Mouse (Mus musculus) mouse trophoblast stem cell (cell line): ENCODE measurements around the gene Gstm5.

Experiments
- in situ Hi-C, 2 experiments: fragments of 300-500 bp; cut with MseI, MboI; formaldehyde crosslinking; loops; 2 replicates in 1 of 2; 3 replicates in 1 of 2; pipeline ENCODE4 v1.15.1; 2025

Gene Gstm5

GRCm38 (mm10) chr3:107895720-107896569, at the start of gene Gstm5:
Gene Gstm5 (plus strand): TSS chr3:107895821.
- in situ Hi-C loops, result no loop called here

DNA sequence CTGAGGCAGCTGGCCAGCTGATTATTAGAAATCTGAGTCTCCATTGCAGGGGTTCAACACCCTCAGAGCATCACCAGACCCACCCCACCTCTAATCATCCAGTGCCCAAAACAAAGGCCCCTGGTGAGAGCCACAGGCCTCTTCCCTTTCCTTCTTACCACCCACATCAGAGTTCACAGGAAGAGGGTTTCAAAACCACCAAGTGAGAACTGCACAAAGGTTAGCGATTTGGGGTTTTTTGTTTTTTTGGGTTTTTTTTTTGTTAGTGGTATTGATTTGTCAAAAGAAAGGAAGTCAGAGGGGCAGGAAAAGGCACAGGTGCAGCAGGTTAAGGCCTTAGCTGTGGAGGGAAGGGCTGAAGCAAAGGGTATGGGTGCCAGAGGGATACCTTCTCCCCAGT, 49.4 kb upstream of the Gstm5 start:
- in situ Hi-C loops, result no loop called here

DNA sequence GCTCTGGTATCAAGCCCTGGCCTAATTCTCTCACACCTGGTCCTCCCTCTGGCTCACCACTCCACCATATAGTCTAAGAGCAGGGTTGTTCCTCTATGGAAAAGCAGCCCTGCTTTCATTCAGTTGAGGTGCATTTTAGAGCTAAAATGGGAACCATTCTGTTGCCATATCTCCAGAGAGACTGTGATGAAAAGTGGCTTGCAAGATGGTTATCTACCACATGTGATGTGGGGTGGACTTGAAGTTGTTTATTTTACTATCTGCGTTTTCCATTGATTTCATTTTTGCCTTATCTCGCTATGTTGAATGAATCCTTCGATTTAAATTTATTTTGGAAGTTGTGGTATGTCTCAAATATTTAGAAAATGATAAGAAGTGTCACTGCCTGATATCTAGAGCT, 48.8 kb upstream of the Gstm5 start:
- in situ Hi-C loops, result no loop called here

DNA sequence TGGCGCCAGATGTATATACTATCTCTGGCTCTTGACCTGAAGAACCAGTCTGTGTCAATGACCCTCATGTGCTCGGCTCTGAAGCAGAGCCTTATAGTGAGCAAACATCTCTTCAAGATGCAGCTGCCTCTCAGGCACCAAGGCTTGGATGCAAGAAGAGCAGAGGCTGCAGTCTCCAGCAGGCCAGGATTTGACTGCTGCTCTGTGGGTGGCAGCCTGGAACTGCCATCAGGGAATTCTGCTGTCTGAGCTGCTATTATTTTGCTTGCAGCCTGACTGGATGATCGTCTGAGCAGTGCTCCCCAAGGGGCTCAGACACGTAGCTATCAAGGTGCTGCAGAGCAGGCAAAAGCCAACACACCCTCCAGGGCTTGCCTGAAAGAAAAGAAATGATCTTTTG, 47.5 kb upstream of the Gstm5 start:
- in situ Hi-C loops, result no loop called here

DNA sequence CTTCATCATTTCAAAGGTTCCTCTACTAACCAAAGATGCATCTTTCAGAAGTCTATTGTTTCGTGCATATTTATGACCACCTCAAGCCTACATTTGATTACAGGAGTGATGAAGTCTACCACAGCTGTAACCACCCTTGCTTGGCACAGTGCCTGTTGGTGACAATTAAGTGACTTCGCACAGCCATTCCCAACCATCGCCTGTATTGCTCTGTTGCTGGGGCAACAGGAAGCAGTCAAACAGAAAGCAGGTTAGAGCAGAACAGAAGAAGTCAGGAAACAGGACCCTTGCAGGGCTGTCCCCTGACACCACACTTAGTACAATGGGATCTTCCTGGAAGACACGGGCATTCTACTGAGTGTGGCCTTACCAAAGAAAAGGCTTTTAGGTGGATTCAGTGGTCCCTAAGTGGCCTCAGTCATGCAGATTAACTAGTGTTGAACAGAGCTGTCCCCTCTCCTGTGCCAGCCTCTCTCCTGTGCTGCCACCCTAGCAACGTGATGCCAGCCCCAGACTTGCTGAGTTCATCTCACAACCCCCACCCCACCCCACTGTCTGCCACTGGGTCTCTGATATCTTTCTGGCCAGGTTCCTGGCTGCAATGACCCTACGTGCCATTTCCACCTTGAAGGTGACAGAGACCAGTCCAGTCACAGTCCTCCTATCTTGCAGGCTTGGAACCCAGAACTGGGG, 46.5 kb upstream of the Gstm5 start:
- in situ Hi-C loops, result no loop called here

- in situ Hi-C loops, result no loop called here
Observed at GRCm38 (mm10) chr3:107849693-107850031, 46.0 kb upstream of the Gstm5 start.

GRCm38 (mm10) chr3:107850418-107851031, 45.1 kb upstream of the Gstm5 start:
- in situ Hi-C loops, result no loop called here

GRCm38 (mm10) chr3:107852786-107853185, 42.8 kb upstream of the Gstm5 start:
- in situ Hi-C loops, result no loop called here

DNA sequence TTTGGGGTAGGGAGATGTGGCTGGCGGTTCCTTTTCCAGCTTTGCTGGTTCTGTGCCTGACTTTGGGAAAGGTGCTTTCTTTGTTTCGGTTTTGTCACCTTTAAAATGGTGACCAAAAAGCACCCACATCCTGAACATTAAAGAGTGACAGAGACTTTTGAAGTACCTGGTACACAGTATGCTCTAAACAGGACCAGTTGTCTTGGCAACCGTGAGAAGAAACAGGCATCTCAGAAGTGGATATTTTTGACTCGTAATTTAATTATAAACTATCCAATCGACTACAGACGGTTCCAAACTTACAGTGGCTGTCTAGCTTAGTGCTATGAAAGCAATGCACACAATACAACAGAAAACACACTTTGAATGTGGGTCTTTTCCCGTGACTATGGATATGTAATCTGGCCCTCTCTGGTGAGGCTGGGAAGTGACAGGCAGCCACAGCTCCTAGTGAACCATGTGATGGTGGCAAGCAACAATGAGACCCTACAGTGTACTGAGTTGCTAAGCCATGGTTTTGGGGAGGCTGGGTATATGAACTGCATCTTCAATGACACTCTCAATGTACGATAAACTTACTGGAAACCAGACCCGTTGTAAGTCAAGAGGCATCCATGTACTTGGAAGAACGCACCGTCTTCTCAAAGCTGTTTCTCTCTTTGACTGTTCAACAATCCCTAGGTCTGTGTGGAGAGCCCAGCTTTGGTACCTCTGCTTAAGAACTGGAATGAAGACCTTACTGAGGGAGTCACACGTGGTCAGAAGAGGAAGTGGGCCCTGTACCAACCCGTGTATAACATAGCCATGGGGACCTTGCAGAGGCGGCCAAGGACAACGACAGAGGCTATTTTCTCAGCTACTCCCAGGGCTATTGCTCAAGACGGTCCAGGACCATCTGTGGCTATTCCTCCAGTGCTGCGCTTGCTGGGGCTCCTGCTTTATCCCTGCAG, 42.1 kb upstream of the Gstm5 start:
- in situ Hi-C loops, result no loop called here

DNA sequence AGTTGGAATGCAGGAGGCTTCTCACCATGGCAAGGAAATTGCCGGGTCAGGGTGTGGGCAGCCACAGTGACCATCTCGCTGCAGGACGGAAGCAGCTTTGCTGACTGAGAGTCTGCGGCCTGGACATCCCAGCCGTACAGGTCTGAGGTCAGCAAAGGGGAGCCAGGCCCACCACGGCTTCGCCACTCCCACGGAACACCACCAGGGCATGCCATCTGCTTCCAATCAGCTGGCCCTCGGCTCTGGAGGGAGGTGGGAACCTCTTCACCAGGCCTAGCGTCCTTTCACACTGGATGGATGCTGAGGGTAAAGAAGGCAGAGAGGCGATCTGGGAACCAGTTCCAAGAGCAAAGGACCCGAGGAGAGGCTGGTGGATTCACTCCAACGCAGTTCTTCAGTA, 40.3 kb upstream of the Gstm5 start:
- in situ Hi-C loops, result no loop called here

DNA sequence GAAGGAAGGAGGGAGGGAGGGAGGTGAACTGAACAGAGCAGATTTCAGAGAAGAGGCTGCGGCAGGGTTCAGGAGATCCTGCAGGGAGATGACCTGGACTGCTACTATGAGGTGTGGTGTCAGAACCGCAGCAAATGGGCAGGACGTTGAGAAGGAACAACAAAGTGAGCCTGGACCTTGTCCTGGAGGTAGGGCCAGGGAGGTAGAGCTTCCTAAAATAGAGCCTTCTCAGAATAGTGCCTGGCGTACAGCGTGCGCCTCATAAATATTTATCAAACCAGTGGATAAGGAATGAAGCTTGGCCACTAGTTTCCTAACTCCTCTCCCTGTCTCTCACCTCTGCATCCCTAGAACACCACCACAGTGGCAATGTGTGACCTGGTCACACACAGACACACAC, 38.0 kb upstream of the Gstm5 start:
- in situ Hi-C loops, result no loop called here

- in situ Hi-C loops, result loop anchor here (5.0 kb wide), 2 partner anchors 159 to 164 kb away; partner anchors contain the start of gene Ahcyl1 (in 1 of the 2)
Observed at GRCm38 (mm10) chr3:107861483-107861882, 34.1 kb upstream of the Gstm5 start.

GRCm38 (mm10) chr3:107862471-107862870, 33.1 kb upstream of the Gstm5 start:
- in situ Hi-C loops, result loop anchor here (5.0 kb wide), 2 partner anchors 160 to 165 kb away; partner anchors contain the start of gene Ahcyl1 (in 1 of the 2)

DNA sequence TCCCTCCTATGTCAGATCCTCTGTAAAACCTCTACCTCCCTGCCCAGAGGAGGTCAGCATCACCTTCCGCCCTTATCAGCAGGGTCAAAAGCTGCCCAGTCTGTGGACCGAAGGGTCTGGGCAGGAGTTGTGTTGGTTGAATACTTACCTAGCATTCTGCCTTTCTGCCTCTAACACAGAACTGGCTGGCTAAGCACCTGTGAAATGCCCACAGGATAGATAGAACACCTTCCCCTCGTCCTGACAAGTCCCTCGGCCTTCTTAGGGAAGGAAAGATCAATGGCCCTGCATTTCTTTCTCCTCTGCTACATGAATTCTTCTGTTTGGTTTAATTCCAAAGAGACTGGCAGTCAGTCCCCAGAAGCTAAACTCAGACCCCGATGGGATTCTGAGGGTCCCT, 32.1 kb upstream of the Gstm5 start:
- in situ Hi-C loops, result loop anchor here (5.0 kb wide), 2 partner anchors 161 to 166 kb away; partner anchors contain the start of gene Ahcyl1 (in 1 of the 2)

DNA sequence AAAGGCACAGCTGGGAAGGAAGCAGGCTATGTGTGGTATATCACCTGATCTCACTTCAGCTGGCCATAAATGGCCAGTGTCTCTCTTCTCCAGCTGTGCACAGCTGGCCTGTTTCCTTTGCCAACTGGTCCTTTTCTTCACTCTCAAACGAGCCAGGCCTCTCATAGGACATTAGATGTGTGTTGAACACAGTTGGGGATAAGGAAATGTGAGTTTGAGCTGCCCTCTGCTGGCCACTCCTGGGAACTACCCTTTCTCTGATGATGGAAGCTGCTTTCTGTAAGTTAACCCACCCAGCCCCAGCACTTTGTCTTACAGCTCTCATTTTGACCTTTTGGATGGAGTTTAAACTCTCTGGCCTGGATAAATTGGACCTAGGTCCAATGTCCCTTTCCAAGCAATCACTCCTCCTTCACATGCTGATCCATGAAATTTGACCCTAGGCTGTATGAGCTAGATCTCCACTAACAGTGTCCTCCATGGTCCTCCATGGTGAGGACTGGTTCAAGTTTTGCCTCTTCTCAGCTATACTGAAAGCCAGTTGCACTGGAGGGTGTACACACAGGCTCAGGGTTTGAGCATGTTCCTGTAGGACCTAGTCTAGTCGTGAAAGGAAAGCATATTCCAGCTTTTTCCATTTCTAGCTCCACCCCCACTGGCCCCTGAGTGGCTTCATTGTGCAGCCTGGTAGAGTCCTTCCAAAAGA, 31.6 kb upstream of the Gstm5 start:
- in situ Hi-C loops, result loop anchor here (5.0 kb wide), 2 partner anchors 162 to 167 kb away; partner anchors contain the start of gene Ahcyl1 (in 1 of the 2)

DNA sequence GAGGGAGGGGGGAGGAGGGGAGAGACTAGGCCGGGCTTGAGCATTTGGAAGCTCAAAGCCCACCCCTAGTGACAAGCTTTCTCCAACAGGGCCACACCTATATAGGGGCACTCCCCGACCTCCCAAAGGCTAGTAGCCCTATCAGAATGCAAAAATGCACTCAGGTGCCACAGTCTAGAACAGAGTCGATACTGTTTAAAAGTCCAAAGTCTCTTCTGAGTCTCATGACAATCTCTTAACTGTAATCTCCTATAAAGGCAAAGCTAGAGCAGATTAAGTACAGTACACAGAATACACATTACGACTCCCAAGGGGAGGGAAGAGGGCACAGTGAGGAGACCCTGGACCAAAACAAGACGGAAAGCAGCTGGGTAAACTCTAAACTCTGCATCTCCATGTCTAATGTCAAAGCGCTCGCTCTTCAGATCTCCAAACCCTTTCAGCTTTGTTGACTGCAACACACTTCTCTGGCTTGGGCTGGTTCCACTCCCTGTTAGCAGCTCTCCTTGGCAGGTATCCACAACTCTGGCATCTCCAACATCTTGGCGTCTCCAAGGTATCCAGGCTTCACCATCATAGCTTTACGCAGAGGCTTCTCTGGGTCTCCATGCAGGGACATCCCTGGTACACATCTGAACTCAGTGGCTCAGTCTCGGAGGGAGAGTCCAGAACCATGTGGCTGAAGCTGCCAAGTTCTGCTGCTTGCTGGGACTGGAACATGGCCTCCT, 30.1 kb upstream of the Gstm5 start:
- in situ Hi-C loops, result no loop called here

GRCm38 (mm10) chr3:107867086-107867485, 28.5 kb upstream of the Gstm5 start:
- in situ Hi-C loops, result no loop called here

GRCm38 (mm10) chr3:107868452-107868851, 27.2 kb upstream of the Gstm5 start:
- in situ Hi-C loops, result no loop called here

GRCm38 (mm10) chr3:107869097-107869496, 26.5 kb upstream of the Gstm5 start:
- in situ Hi-C loops, result no loop called here

- in situ Hi-C loops, result loop anchor here in 1 of 2 experiments (5.0 kb wide), 1 partner anchor 47 kb away; no protein-coding TSS in a partner anchor
Observed at GRCm38 (mm10) chr3:107869925-107870324, 25.7 kb upstream of the Gstm5 start.
